Mouse (Mus musculus) spleen, adult 2 months (tissue): Measurements from ENCODE around the gene Etfa. TPM values are rescaled to one million over a fixed set of nuclear protein-coding genes. Genes with fewer than 3 reads are reported as not detected.

Experiments
- DNase-seq, 2 experiments: peaks; one replicate each; pipeline versions ENCODE4 v3.0.0 to v3.0.0-alpha.2; 2012 to 2021; ENCODE audit warnings: low spot score in 2 of 2, low read depth in 1 of 2
- H3K27ac ChIP-seq: fragments of 200-500 bp; 2 replicates; pipeline ENCODE4 v1.5.1; 2012; ENCODE audit warnings: low read length, inconsistent platforms; ENCODE audit not compliant: insufficient read depth
- H3K27me3 ChIP-seq: fragments of 200-500 bp; 2 replicates; pipeline ENCODE4 v1.6.1; 2012; ENCODE audit warnings: mild to moderate bottlenecking, moderate library complexity, low read length, inconsistent platforms; ENCODE audit not compliant: control insufficient read depth, insufficient read depth
- H3K36me3 ChIP-seq: fragments of 200-500 bp; 2 replicates; pipeline ENCODE4 v1.6.1; 2012; ENCODE audit warnings: mild to moderate bottlenecking, low read length, inconsistent platforms; ENCODE audit not compliant: control insufficient read depth, insufficient read depth
- H3K4me1 ChIP-seq: fragments of 200-500 bp; 2 replicates; pipeline ENCODE4 v1.6.1; 2011; ENCODE audit warnings: inconsistent platforms; ENCODE audit not compliant: control insufficient read depth, insufficient read depth, insufficient read length
- H3K4me3 ChIP-seq: fragments of 200-500 bp; 2 replicates; pipeline ENCODE4 v1.5.1; 2011; ENCODE audit warnings: mild to moderate bottlenecking, inconsistent platforms; ENCODE audit not compliant: insufficient read depth, insufficient read length; ENCODE audit errors: extremely low read depth
- CTCF ChIP-seq: fragments of 200-500 bp; IDR thresholded peaks from 2 replicates; pipeline ENCODE4 v1.5.1; 2011; ENCODE audit warnings: mild to moderate bottlenecking, inconsistent platforms; ENCODE audit not compliant: insufficient read depth, insufficient read length, insufficient replicate concordance; ENCODE audit errors: extremely low read depth
- POLR2A ChIP-seq: fragments of 200-500 bp; IDR thresholded peaks from 2 replicates; pipeline ENCODE4 v1.6.1; 2011; ENCODE audit warnings: low read depth, low read length, inconsistent platforms
- WGBS: fragments of 180-500 bp; shearing (Covaris S2); methylation state at CpG from one replicate; pipeline ENCODE4 v1.1.7; 2018; 5-methylcytosine and 5-hydroxymethylcytosine counted together
- polyA plus RNA-seq: library from polyadenylated mRNA; depleted of rRNA; stranded (reverse); fragments of >200 nt; gene quantifications from 2 replicates; pipeline ENCODE4 v1.2.3, GENCODE M21; 2012

The Etfa gene
- polyA plus RNA-seq, 1 experiment = 15.9 TPM

DNA sequence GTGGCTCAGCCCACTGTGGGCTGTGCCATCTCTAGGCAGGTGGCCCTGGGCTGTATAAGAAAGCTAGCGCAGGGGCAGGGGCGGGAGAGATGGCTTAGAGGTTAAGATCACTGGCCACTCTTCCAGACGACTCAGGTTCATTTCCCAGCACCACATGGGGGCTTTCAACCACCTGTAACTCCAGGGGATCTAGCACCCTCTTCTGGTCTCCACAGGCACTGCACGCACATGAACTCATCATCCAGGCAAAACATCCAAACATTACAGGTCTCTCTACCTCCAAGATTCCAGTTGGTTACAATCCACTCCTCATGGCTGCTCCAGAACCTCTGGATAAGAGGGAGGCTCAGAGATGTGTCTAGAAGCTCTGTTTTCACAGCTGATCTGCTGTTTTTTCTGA is 13.7 kb upstream of the Etfa start:
- peaks cover 3% of the 10 kb centered on the region for H3K27me3 ChIP-seq
- no peak for DNase-seq
- H3K4me3 ChIP-seq = no peak overlapping the region
- 76% methylated on average over 4 of the region's 4 CpGs for WGBS
- H3K36me3 ChIP-seq = no peaks in the 10 kb centered on the region
- H3K27ac ChIP-seq = no peak overlapping the region
- TF ChIP-seq POLR2A = no peak
- peak; percentile 38; the same call in 1 of the 2 replicates for TF ChIP-seq CTCF
- H3K4me1 ChIP-seq = no peaks in the 10 kb centered on the region

DNA sequence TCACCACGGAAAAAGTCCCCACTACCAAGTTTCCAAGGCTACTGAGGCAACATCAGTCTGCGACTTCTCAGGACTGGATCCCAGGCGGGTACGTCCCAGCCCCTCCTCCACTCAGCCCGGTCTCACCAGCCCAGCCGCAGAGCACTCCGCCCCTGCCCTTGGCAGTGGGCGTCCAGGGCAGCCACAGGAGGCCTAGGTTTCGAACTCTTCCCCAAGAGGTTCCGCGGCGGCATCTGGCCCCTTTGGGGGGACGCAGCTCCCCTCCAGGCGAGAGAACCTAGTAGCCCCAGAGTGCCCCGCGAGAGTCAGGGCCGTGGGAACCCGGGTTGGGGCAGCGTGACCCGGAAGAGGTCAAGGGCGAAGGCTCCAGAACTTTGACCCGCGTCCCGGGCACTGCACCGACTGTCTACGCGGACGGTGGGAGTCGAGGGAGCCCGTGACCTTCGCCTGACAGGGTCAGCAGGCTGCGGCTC is 486 bp downstream of the Etfa start:
- TF ChIP-seq CTCF (no peak), POLR2A (no peak)
- under 1% methylated on average over 32 of the region's 32 CpGs for WGBS
- peak in 1 of 2 experiments; percentile 11 for DNase-seq

DNA sequence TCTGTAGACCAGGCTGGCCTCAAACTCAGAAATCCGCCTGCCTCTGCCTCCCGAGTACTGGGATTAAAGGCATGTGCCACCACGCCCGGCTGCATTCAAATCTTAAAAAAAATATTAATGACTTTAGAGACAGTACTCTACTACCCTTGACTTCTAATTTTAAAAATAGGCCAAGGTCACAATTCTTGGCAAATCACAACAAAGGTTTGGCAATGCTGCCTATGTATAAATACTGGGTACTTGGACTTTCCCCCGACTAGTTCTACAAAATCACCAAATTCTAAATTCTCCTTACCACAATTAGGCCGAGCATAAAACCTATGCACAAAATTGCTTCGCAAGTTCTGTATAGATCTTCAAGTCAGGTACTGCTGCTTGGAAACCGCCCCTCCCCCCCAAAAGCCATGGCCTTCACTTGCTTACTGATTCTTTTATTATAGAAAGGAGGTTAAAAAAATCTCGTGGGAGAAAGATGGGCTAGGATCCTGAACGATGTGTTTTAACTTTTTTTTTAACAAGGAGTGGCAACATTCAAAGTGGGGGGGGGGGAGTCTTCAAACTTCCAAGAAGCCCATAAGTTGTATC is 1.3 kb downstream of the Etfa start:
- no peaks in the 10 kb centered on the region for H3K36me3 ChIP-seq
- H3K4me1 ChIP-seq = peaks cover 3% of the 10 kb centered on the region; the same call in 1 of the 2 replicates
- WGBS = 79% methylated on average over 10 of the region's 10 CpGs
- DNase-seq = no peak
- H3K27ac ChIP-seq = no peak overlapping the region
- H3K27me3 ChIP-seq = no peaks in the 10 kb centered on the region
- no peak overlapping the region; the same call in 1 of the 2 replicates for H3K4me3 ChIP-seq
- TF ChIP-seq POLR2A (no peak), CTCF (no peak)

More for the DNA sequence above, 486 bp downstream of the Etfa start:
- peak overlapping the region; percentile 75 for H3K4me3 ChIP-seq
- no peaks in the 10 kb centered on the region for H3K27me3 ChIP-seq
- H3K36me3 ChIP-seq = no peaks in the 10 kb centered on the region
- peak overlapping the region; percentile 83 for H3K27ac ChIP-seq
- H3K4me1 ChIP-seq = peaks cover 3% of the 10 kb centered on the region; the same call in 1 of the 2 replicates

- Histone ChIP-seq H3K36me3 (no peaks in the 10 kb centered on the region), H3K27ac (no peak overlapping the region), H3K27me3 (no peaks in the 10 kb centered on the region), H3K4me3 (no peak overlapping the region), H3K4me1 (peaks cover 3% of the 10 kb centered on the region; the same call in 1 of the 2 replicates)
- DNase-seq = no peak
- TF ChIP-seq CTCF (no peak), POLR2A (no peak)
- 75% methylated on average over 1 of the region's 1 CpGs for WGBS
Measured at GRCm38 (mm10) chr9:55509731-55510130, 2.3 kb downstream of the Etfa start.

DNA sequence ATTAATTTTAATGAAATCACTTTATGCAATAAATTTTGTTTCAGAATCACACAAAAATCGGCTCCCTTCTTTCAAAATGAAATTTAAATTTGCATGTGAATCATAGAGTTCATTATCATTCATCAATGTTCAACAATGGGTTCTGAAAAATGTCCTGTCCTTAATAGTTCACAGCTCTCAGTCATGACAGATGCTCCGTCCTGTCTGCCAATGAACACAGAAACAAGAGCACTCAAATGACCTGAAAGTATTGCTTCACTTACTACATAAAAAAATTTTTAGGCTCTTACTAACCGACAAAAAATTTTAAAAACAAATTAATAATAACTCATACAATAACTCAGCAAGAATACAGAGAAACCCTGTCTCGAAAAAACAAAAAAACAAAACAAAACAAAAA is 3.3 kb downstream of the Etfa start:
- DNase-seq = no peak
- H3K4me3 ChIP-seq = no peak overlapping the region
- no peak for TF ChIP-seq CTCF
- no peaks in the 10 kb centered on the region for H3K36me3 ChIP-seq
- H3K27me3 ChIP-seq = no peaks in the 10 kb centered on the region
- H3K27ac ChIP-seq = no peak overlapping the region
- 82% methylated on average over 4 of the region's 4 CpGs for WGBS
- H3K4me1 ChIP-seq = peaks cover 3% of the 10 kb centered on the region; the same call in 1 of the 2 replicates

DNA sequence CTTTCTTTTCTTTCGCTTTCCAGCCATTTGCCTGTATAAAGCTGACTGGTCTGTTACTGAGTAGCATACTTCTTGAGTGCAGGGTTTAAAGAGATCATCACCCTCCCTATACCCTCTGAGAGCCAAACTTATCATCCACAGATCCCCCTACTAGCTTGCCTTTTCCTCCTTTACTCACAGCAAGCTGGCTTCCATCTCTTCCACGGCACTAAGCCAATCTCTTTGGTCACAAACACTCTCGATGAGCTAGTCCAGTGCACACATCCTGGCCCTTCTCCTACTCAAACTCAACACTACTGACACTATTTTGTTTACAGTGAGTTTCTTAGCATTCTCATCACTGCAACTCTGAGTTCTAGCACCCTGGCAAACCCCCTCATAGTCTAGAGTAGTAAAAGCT is 4.1 kb downstream of the Etfa start:
- Histone ChIP-seq H3K36me3 (no peaks in the 10 kb centered on the region), H3K27ac (no peak overlapping the region), H3K4me3 (no peak overlapping the region), H3K27me3 (no peaks in the 10 kb centered on the region), H3K4me1 (peaks cover 3% of the 10 kb centered on the region; the same call in 1 of the 2 replicates)
- WGBS = 83% methylated on average over 3 of the region's 3 CpGs
- DNase-seq = no peak
- no peak for TF ChIP-seq POLR2A
- TF ChIP-seq CTCF = no peak

GRCm38 (mm10) chr9:55482116-55482515 is 29.9 kb downstream of the Etfa start:
- no peak overlapping the region for H3K4me3 ChIP-seq
- no peaks in the 10 kb centered on the region for H3K27me3 ChIP-seq
- no peak for DNase-seq
- 76% methylated on average over 2 of the region's 2 CpGs for WGBS
- H3K4me1 ChIP-seq = no peaks in the 10 kb centered on the region
- no peak overlapping the region for H3K27ac ChIP-seq
- no peak for TF ChIP-seq POLR2A
- TF ChIP-seq CTCF = no peak
- peaks cover 6% of the 10 kb centered on the region; the same call in 1 of the 2 replicates for H3K36me3 ChIP-seq
